Mouse (Mus musculus) heart, embryonic 13.5 days (tissue): Measurements from ENCODE around the gene Cacna1a. TPM values are rescaled to one million over a fixed set of nuclear protein-coding genes. Genes with fewer than 3 reads are reported as not detected.

Experiments used
- ATAC-seq: fragments of 200-750 bp; cut with Nextera tagmentation; 2 replicates; pipeline ENCODE4 v1.8.0; 2017; ENCODE audit warnings: moderate TSS enrichment; ENCODE audit not compliant: insufficient number of reproducible peaks, low FRiP score, low TSS enrichment; ENCODE audit errors: extremely low read depth
- H3K27ac ChIP-seq: fragments of 300-500 bp; sonication (generic); replicated peaks from 2 replicates; pipeline ENCODE4 v1.5.1; 2015; ENCODE audit warnings: moderate library complexity, mild to moderate bottlenecking, inconsistent platforms
- H3K27me3 ChIP-seq: fragments of 300-500 bp; sonication (generic); replicated peaks from 2 replicates; pipeline ENCODE4 v1.6.1; 2015; ENCODE audit warnings: mild to moderate bottlenecking, inconsistent platforms
- H3K36me3 ChIP-seq: fragments of 300-500 bp; sonication (generic); 2 replicates; pipeline ENCODE4 v1.6.1; 2015; ENCODE audit warnings: mild to moderate bottlenecking, inconsistent platforms
- H3K4me1 ChIP-seq: fragments of 300-500 bp; sonication (generic); 2 replicates; pipeline ENCODE4 v1.6.1; 2015; ENCODE audit warnings: inconsistent platforms
- H3K4me2 ChIP-seq: fragments of 300-500 bp; sonication (generic); 2 replicates; pipeline ENCODE4 v1.6.1; 2015; ENCODE audit warnings: inconsistent platforms, mild to moderate bottlenecking, moderate library complexity
- H3K4me3 ChIP-seq: fragments of 300-500 bp; sonication (generic); 2 replicates; pipeline ENCODE4 v1.5.1; 2015; ENCODE audit warnings: moderate library complexity, mild to moderate bottlenecking, inconsistent platforms
- H3K9ac ChIP-seq: fragments of 300-500 bp; sonication (generic); 2 replicates; pipeline ENCODE4 v1.6.1; 2015; ENCODE audit warnings: inconsistent platforms, mild to moderate bottlenecking, moderate library complexity
- H3K9me3 ChIP-seq: fragments of 300-500 bp; sonication (generic); 2 replicates; pipeline ENCODE4 v1.6.1; 2016; ENCODE audit warnings: inconsistent platforms
- WGBS: fragments of 180-500 bp; shearing (Covaris S2); methylation state at CpG from one replicate; pipeline ENCODE4 v1.1.7; 2015; ENCODE audit warnings: mixed read lengths; 5-methylcytosine and 5-hydroxymethylcytosine counted together
- polyA plus RNA-seq: library from polyadenylated mRNA; unstranded; fragments of >200 nt; fragmentation: Nextera tagmentation; extraction: Ambion mirVana; gene quantifications from 2 replicates; pipeline ENCODE4 v1.2.1, GENCODE M21; 2015

Cacna1a gene
- polyA plus RNA-seq, 1 experiment from 2014 or later, result 6.4 TPM

DNA sequence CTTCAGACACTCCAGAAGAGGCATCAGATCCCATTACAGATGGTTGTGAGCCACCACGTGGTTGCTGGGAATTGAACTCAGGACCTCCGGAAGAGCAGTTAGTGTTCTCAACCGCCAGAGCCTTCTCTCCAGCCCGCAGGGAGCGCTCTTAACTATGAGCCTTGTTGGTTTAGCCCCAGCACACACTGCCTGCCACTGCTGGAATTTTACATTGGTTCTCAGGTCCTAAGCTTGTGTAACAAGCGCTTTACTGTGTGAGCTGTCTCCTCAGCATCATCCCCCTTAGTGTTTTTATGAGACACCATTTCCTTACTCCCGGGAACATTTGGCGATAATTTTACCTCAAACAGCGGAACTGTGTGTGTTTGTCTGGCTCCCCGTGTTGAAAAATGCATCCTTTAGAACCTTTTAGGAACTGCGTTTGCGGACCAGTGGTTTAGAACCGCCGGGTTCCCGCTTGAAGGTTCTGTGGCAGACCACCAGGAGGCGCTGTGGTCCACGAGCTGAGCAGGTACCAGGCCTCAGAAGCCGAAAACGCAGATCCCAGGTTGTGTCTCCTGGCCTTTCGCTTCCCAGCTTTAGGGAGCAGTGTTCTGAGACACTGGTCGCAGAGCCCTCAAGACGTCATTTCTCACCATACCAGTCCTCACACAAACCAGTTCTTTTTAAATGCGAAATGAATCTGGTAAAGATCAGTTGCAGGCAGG is 24.7 kb upstream of the Cacna1a start:
- Histone ChIP-seq H3K9me3 (peaks cover 3% of the 10 kb centered on the region; the same call in 1 of the 2 replicates), H3K36me3 (no peaks in the 10 kb centered on the region), H3K4me3 (no peak overlapping the region), H3K27me3 (peaks cover 48% of the 10 kb centered on the region), H3K27ac (no peak overlapping the region), H3K4me1 (no peaks in the 10 kb centered on the region), H3K9ac (no peak overlapping the region), H3K4me2 (no peak overlapping the region)
- WGBS, result 14% methylated on average over 23 of the region's 23 CpGs
- no peak for ATAC-seq

DNA sequence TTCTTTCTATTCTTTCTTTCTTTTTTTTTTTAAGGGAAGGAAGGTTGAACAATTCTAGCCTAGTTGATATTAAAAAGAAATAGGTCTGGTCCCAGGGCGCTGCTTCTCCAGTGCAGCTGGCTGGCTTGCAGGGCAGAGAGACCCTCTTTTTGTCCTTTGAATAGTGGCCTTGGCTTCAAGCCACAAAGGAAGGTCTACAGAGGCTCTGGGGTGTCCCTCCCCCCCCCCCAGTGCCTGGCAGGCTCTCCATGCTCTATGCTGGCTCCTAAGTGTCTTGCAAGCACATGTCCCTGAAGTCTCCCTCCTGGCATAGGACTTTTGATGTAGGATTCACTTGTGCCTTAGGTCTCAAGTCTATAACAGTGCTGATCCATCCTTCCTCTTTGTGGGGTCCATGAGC is 23.0 kb upstream of the Cacna1a start:
- Histone ChIP-seq H3K4me2 (no peak overlapping the region), H3K36me3 (no peaks in the 10 kb centered on the region), H3K9ac (no peak overlapping the region), H3K4me3 (no peak overlapping the region), H3K9me3 (peaks cover 8% of the 10 kb centered on the region; the same call in 1 of the 2 replicates), H3K27me3 (peaks cover 39% of the 10 kb centered on the region), H3K4me1 (no peaks in the 10 kb centered on the region), H3K27ac (no peak overlapping the region)
- 84% methylated on average over 1 of the region's 1 CpGs for WGBS
- ATAC-seq, result no peak

DNA sequence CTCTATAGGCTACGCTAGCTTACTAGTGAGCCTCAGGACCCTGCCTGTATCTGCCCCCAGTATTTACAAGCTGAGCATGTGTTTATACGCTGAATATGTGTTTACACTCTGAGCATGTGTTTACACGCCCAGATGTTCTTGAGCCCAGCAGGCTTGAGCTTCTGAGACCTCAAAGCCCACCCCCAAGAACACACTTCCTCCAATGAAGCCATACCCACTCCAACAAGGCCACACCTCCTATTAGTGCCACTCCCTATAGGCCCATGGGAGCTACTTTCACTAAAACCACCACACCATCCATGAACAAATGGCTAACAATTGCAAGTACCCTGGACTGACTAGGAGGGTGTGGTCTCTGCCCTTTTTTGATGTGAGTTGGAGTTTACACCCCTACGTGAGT is 17.3 kb upstream of the Cacna1a start:
- Histone ChIP-seq H3K36me3 (no peaks in the 10 kb centered on the region), H3K4me1 (no peaks in the 10 kb centered on the region), H3K4me2 (no peak overlapping the region), H3K9me3 (peaks cover 8% of the 10 kb centered on the region; the same call in 1 of the 2 replicates), H3K9ac (no peak overlapping the region), H3K27me3 (0 out of 2 replicates have a peak, but pooled peaks cover 9% of the 10 kb centered on the region), H3K4me3 (no peak overlapping the region), H3K27ac (no peak overlapping the region)
- no peak for ATAC-seq
- 71% methylated on average over 4 of the region's 4 CpGs for WGBS

DNA sequence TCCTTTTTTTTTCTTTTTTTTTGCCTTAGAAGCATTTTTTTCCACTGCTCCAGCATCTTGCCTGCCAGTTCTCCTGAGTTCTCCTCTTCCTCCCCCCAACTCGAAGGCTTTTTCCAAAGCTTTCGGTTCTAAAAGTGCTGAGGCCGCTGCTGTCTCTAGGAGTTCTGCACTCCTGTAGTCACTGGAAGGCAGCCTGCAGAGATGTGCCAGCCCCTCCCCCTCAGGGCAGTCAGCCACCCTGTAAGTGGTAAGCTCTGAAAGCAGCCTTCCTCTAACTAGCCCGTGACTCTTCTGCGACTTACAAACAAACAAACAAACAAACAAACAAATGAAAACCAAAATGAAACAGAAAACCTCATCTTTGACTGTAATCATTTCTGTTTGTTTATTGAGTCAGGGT is 13.2 kb upstream of the Cacna1a start:
- Histone ChIP-seq H3K4me2 (no peak overlapping the region), H3K36me3 (no peaks in the 10 kb centered on the region), H3K9ac (no peak overlapping the region), H3K9me3 (no peaks in the 10 kb centered on the region), H3K4me3 (no peak overlapping the region), H3K27me3 (0 out of 2 replicates have a peak, but pooled peaks cover 9% of the 10 kb centered on the region), H3K27ac (no peak overlapping the region), H3K4me1 (no peaks in the 10 kb centered on the region)
- WGBS, result 33% methylated on average over 5 of the region's 5 CpGs
- no peak for ATAC-seq

DNA sequence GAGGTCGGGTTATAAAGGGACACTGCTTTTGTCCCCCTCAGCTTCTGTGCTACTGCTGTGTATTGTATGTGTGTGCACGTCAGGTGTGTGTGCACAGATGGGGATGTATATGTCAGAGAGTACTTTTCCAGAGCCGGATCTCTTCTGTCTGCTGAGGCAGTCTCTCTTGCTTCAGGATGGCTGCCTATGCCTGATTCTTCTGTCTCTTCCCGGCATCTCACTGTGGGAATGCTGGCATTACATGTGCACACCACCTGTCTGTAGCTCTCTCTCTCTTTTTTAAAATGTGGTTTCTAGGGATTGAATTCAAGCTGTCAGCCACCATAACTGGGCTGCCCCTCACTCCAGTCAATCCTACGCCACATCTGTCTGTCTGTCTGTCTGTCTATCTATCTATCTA is 12.4 kb upstream of the Cacna1a start:
- WGBS, result 77% methylated on average over 5 of the region's 5 CpGs
- Histone ChIP-seq H3K27ac (no peak overlapping the region), H3K36me3 (no peaks in the 10 kb centered on the region)

DNA sequence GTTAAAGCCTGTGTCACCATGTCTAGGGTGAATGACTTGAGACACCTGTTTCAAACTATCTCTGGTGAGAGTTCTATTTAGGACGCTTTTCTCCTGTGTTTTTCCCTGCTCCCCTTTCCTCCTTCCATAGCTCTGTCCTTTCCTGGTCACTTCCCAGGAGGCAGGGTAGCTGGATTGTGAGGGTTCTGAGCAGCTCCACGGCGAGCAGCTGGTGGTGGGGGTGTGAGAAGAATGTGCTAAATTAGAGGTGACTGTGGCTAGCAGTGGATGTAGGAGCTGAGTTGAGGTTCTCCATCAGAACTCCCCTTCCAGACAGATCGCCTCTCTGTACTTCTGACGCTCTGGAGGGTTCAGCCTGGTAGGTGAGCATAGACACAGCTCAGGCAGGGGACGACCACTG is 11.7 kb upstream of the Cacna1a start:
- H3K36me3 ChIP-seq, result no peaks in the 10 kb centered on the region
- H3K9me3 ChIP-seq, result no peaks in the 10 kb centered on the region
- no peaks in the 10 kb centered on the region for H3K4me1 ChIP-seq
- ATAC-seq, result no peak
- 54% methylated on average over 6 of the region's 6 CpGs for WGBS
- no peak overlapping the region for H3K4me3 ChIP-seq
- H3K27me3 ChIP-seq, result 0 out of 2 replicates have a peak, but pooled peaks cover 9% of the 10 kb centered on the region
- no peak overlapping the region for H3K27ac ChIP-seq
- H3K4me2 ChIP-seq, result no peak overlapping the region
- H3K9ac ChIP-seq, result no peak overlapping the region

More for the DNA sequence above, 12.4 kb upstream of the Cacna1a start:
- Histone ChIP-seq H3K9ac (no peak overlapping the region), H3K9me3 (no peaks in the 10 kb centered on the region), H3K4me2 (no peak overlapping the region), H3K4me1 (no peaks in the 10 kb centered on the region), H3K4me3 (no peak overlapping the region), H3K27me3 (0 out of 2 replicates have a peak, but pooled peaks cover 9% of the 10 kb centered on the region)
- no peak for ATAC-seq

DNA sequence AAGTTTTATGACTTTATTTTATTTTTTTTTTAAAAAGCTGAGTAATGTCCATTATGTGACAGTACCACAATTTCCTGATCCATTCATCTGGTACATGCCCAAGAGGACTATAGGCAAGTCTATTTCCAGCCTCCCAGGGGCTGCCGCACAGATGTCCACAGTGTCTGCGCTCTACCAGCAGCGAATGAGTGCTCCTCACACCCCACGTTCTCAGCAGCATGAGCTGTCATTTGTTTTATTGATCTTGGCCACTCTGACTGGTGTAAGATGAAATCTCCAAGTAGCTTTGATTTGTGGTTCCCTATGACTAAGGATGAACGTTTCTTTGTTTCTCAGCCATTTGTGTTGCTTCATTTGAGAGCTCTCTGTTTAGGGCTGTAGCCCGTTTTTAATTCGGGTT is 6.6 kb upstream of the Cacna1a start:
- Histone ChIP-seq H3K4me2 (no peak overlapping the region), H3K4me1 (no peaks in the 10 kb centered on the region), H3K27me3 (no peaks in the 10 kb centered on the region), H3K4me3 (no peak overlapping the region), H3K9ac (no peak overlapping the region), H3K36me3 (no peaks in the 10 kb centered on the region), H3K9me3 (no peaks in the 10 kb centered on the region), H3K27ac (no peak overlapping the region)
- no peak for ATAC-seq
- 76% methylated on average over 7 of the region's 7 CpGs for WGBS

DNA sequence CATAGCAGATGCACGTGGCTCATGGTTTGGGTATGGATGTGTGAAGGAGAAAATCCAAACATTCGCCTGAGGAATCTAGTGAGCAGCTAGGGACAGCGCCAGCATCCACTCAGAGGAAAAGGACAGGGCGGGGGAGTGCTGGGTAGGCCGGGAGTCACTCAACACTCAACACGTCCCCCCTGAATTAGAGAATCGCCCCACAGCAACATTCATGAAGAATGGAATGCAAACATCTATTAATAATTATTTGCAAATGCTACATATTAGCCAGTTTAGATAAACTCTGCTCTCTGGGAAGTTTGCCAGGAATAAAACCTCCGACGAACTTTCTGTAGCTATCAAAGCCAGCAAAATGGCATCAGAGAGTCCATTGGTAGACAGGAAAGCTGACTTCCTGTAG is 533 bp downstream of the Cacna1a start:
- WGBS, result 30% methylated on average over 9 of the region's 9 CpGs
- peak overlapping the region; percentile 10; the same call in 1 of the 2 replicates for H3K27ac ChIP-seq
- H3K4me1 ChIP-seq, result peaks cover 15% of the 10 kb centered on the region
- H3K27me3 ChIP-seq, result no peaks in the 10 kb centered on the region
- H3K4me3 ChIP-seq, result no peak overlapping the region
- H3K4me2 ChIP-seq, result peak overlapping the region; percentile 11; the same call in 1 of the 2 replicates
- no peaks in the 10 kb centered on the region for H3K9me3 ChIP-seq
- peak overlapping the region; percentile 52 for H3K9ac ChIP-seq
- no peaks in the 10 kb centered on the region for H3K36me3 ChIP-seq
- ATAC-seq, result no peak

DNA sequence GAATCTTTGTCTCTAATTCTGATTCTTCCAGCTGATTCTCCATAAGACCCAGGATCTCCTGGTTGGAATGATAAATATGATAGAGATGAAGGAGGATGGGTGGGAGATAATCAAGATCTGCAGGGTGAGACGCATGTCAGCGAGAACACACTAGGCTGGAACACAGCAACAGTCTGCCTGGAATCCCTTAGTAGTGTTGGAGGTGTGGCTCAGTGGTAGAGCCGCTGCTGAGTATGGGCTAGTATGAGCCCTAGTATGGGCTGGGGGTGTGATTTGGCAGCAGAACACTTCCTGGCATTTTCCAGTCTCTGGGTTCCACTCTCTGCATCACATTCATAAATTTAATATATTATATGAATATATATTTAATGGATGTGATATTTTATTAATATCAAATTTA is 933 bp downstream of the Cacna1a start:
- WGBS, result 73% methylated on average over 3 of the region's 3 CpGs
- Histone ChIP-seq H3K4me3 (no peak overlapping the region), H3K36me3 (no peaks in the 10 kb centered on the region), H3K27ac (0 out of 2 replicates have a peak overlapping the region, but pooled peaks have one; percentile 10), H3K9me3 (no peaks in the 10 kb centered on the region), H3K9ac (no peak overlapping the region), H3K4me1 (peaks cover 15% of the 10 kb centered on the region), H3K27me3 (no peaks in the 10 kb centered on the region), H3K4me2 (no peak overlapping the region)
- ATAC-seq, result no peak

DNA sequence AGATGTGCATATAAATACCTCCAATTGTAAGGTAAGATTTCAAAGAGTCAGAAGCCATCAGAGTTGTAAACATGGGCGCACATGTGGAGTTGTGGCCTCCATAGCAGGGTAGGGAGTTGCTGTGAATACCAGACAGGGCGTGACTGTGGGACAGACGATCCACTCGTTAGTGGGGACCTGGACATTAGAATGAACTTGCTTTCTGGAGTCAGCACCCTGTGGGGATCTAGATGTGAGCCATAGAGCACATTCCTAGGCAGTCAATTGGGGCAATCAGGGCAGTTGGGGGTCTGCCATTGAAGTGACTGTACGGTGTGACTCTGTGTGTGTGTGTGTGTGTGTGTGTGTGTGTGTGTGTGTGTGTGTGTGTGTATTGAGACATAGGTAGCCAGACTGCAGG is 3.4 kb downstream of the Cacna1a start:
- H3K4me3 ChIP-seq, result no peak overlapping the region
- no peaks in the 10 kb centered on the region for H3K36me3 ChIP-seq
- H3K27ac ChIP-seq, result no peak overlapping the region
- no peak overlapping the region for H3K4me2 ChIP-seq
- ATAC-seq, result no peak
- H3K4me1 ChIP-seq, result peaks cover 15% of the 10 kb centered on the region
- no peak overlapping the region for H3K9ac ChIP-seq
- H3K9me3 ChIP-seq, result no peaks in the 10 kb centered on the region
- H3K27me3 ChIP-seq, result 0 out of 2 replicates have a peak, but pooled peaks cover 2% of the 10 kb centered on the region
- WGBS, result 80% methylated on average over 5 of the region's 5 CpGs

DNA sequence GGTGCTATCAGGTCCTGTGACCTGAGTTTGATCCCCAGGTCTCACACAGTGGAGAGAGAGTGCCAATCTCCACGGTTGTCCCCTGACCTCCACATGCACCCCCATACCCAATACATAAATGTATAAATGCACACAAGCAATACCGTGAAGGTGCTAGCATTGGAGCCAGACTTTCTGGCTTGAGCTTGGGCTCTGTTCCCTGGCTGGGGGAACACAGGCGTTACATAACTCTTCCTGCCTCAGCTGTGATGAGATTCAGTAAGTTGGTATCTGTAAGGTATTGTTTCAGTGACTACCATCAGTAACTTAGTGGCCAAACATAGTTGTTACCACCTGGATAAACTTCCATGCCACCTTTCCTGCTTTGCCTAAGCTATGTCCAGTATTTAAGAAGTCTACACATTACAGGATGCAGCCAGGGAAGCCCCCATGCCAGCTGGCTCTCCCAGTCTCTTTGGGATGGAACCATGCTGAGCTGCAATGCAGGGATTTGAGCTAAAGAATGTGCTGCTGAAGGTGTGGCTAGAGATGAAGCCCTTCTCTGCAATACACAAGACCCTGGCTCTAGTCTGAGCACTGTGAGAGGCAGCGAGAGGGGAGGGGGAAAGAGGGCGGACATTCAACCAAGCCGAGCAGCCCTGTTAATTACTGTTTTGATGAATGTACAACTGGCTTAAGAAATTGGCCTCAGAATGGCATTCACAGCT is 7.7 kb downstream of the Cacna1a start:
- Histone ChIP-seq H3K4me1 (no peaks in the 10 kb centered on the region), H3K27ac (no peak overlapping the region), H3K4me3 (no peak overlapping the region), H3K4me2 (no peak overlapping the region), H3K9ac (no peak overlapping the region), H3K36me3 (no peaks in the 10 kb centered on the region), H3K27me3 (0 out of 2 replicates have a peak, but pooled peaks cover 2% of the 10 kb centered on the region), H3K9me3 (no peaks in the 10 kb centered on the region)
- WGBS, result 55% methylated on average over 6 of the region's 6 CpGs
- ATAC-seq, result no peak
